Mouse (Mus musculus) E14TG2a.4 (cell line): ENCODE data around the gene Rabep2.

Experiments used
- H3K27me3 ChIP-seq: 2 replicates; pipeline ENCODE4 v1.6.1; 2014; ENCODE audit warnings: low read length, control low read depth; ENCODE audit not compliant: insufficient read depth
- H3K36me3 ChIP-seq: 2 replicates; pipeline ENCODE4 v1.6.1; 2014; ENCODE audit warnings: low read length, control low read depth; ENCODE audit not compliant: insufficient read depth
- H3K4me1 ChIP-seq: replicated peaks from 2 replicates; pipeline ENCODE4 v1.6.1; 2014; ENCODE audit warnings: low read depth, low read length, control low read depth
- H3K4me3 ChIP-seq: replicated peaks from 2 replicates; pipeline ENCODE4 v1.5.1; 2014; ENCODE audit warnings: mild to moderate bottlenecking, low read length
- H3K9me3 ChIP-seq: 2 replicates; pipeline ENCODE4 v1.6.1; 2014; ENCODE audit warnings: low read length, control low read depth
- CTCF ChIP-seq: conservative IDR thresholded peaks from 2 replicates; pipeline ENCODE4 v1.5.1; 2014; ENCODE audit warnings: low read length
- NANOG ChIP-seq: IDR thresholded peaks from 2 replicates; pipeline ENCODE4 v1.6.1; 2014; ENCODE audit warnings: borderline replicate concordance, low read length, mixed read lengths
- POU5F1 ChIP-seq: IDR thresholded peaks from 2 replicates; pipeline ENCODE4 v1.6.1; 2014; ENCODE audit warnings: low read length, borderline replicate concordance

Gene Rabep2

DNA sequence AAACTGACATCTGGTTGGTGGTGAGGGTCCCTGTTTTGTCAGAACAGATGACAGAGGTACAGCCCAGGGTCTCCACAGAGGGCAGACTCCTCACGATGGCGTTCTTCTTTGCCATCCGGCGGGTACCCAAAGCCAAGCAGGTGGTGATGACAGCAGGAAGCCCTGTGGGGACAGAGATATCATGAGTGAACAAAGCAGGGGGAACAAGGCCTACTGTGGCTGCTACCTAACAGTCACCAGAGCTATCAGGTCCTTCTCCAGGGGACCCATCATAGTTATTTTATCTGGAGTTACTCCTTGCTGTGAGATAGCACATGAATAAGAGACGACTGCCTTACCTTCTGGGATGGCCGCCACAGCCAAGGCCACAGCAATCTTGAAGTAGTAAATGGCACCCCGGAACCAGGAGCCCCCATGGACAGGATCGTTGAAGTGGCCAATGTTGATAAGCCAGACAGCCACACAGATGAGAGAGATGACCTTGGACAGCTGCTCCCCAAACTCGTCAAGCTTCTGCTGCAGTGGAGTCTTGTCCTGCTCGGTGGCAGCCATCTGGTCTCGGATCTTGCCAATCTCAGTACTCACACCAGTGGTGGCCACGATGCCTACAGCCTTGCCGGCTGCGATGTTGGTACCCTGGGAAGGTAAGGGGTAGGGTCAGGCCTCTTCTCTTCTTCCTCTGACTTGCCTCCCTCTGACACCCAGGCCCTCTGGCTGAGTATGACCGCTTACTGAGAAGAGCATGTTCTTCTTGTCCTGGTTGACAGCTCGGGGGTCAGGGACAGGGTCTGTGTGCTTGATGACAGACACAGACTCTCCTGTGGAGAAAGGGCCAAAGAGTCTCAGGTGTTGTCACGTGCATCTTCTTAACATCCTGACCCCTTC lies 28.1 kb downstream of the Rabep2 start:
- Histone ChIP-seq H3K9me3 (no peaks in the 10 kb centered on the region), H3K4me1 (peaks cover 16% of the 10 kb centered on the region)
- TF ChIP-seq NANOG (no peak), CTCF (no peak), POU5F1 (no peak)

DNA sequence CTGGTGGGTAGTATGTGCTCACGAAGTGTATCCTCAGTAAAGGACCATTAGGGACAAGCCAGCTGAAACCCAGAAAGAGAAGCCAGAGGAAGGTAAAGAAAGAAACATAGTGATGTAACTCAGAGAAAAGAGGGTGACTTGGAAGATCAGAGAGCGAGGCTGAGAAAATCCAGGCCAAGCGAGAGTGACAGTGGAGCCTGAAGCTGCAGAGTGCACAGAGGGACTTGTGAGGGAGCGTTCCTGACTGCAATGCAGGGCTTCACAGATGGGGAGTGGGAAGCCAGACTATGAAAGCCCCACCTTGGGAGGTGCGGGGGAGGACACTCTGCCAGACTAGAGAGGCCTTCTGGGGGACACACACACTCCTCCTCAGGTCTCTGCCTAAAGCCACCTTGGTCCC lies 29.7 kb downstream of the Rabep2 start:
- peaks cover 37% of the 10 kb centered on the region for H3K27me3 ChIP-seq
- peaks cover 29% of the 10 kb centered on the region for H3K4me1 ChIP-seq
- H3K36me3 ChIP-seq, result no peaks in the 10 kb centered on the region
- no peaks in the 10 kb centered on the region for H3K9me3 ChIP-seq
- TF ChIP-seq CTCF, result no peak
- TF ChIP-seq POU5F1, result no peak
- TF ChIP-seq NANOG, result no peak
- no peak overlapping the region for H3K4me3 ChIP-seq

More for the DNA sequence above, 28.1 kb downstream of the Rabep2 start:
- no peaks in the 10 kb centered on the region for H3K36me3 ChIP-seq
- H3K4me3 ChIP-seq, result no peak overlapping the region
- peaks cover 32% of the 10 kb centered on the region for H3K27me3 ChIP-seq

DNA sequence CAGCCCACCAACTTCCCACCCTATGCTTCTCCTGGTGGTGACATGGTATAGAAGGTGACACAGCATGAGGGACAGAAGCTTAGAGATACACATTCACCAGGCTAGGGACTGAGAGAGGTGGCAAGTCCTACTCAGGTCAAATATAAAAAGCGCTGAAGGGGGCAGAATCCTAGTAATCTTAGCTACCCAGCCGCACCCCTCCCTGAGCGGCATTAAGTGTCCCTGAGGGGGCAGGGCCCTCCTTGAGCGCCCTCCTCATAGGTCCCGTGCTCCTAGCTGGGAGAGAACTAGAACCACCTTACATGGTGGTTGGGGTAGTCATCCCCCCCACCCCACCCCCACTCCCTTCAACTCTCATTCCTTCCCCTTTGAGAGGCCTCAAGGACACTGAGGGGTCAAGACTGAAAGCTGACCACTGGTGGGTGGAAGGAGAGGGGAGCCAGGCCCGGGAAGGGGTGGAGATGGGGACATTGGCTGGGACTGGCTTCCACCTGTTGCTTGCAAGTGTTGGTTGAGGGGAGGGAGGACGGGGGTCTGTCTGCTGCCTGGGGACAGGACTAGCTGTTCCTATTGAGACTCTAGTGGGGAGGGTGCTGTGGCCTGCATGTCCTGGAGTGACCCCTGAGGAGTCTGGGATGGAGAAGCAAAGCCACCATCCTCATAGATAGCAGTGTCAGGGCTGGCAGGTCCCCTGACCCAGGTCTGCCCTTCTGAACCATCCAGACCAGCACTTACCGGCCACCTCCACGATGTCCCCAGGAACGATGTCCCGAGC lies 30.5 kb downstream of the Rabep2 start:
- Histone ChIP-seq H3K4me3 (no peak overlapping the region), H3K9me3 (no peaks in the 10 kb centered on the region), H3K36me3 (no peaks in the 10 kb centered on the region), H3K27me3 (peaks cover 37% of the 10 kb centered on the region), H3K4me1 (peaks cover 37% of the 10 kb centered on the region)
- TF ChIP-seq CTCF (no peak), NANOG (no peak), POU5F1 (no peak)

DNA sequence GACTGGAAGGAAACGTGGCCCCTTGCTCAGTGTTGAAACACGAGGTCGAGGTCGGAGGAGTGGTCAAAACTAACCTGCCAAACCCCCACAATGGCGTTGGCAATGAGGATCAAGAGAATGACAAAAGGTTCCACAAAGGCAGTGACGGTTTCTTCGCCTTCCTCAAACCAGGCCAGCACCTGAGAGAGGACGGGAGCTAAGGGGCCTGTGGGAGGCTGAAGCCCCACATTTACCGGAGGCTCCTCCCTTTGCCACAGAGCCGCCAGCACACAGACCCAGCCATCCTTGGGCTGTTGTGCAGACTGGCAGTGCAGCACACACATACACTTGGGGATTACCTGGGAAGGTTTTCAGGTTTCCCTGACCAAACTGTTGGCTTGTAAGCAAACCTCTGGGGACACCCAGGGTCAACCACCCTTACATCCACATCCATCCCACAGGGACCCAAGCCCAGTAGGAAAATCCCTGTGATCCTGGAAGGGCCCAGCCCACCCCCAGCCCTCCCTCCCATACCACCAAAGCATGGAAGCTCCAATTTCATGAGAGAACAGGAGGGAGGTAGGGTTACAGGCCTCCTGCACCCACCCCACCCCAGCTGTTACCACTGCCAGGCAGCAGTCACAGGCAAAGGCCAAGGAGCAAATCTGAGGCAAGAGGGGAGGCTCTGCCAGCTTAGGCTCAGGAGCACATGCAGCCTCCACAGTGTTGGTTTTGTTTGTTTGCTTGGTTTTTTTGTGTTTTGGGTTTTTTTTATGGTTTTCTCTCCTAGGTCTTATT lies 32.3 kb downstream of the Rabep2 start:
- no peak overlapping the region for H3K4me3 ChIP-seq
- no peaks in the 10 kb centered on the region for H3K36me3 ChIP-seq
- H3K9me3 ChIP-seq, result no peaks in the 10 kb centered on the region
- TF ChIP-seq NANOG (no peak), CTCF (no peak), POU5F1 (no peak)
- H3K4me1 ChIP-seq, result peaks cover 55% of the 10 kb centered on the region
- peaks cover 37% of the 10 kb centered on the region for H3K27me3 ChIP-seq

DNA sequence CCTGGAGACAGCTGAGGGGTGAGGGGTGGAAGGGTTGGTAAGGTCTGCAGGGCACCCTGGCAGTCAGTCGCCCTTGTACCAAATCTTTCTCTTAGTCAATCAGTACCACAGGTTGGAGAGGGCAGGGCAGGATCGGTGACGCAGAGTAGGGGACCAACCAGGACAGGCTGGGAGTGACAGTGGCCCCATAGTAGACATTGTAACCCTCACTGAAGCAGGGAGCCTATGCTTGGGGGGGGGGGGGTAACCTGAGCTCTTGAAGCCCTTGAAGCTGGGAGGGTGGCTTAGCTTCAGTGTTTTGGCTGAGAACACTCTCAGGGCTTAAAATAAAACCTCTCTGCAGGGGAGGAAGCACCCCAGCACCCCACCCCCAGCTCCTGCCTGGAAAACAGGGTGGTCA lies 33.1 kb downstream of the Rabep2 start:
- Histone ChIP-seq H3K9me3 (no peaks in the 10 kb centered on the region), H3K27me3 (peaks cover 37% of the 10 kb centered on the region), H3K4me1 (peaks cover 63% of the 10 kb centered on the region), H3K4me3 (no peak overlapping the region), H3K36me3 (peaks cover 7% of the 10 kb centered on the region)
- no peak for TF ChIP-seq NANOG
- TF ChIP-seq POU5F1, result no peak
- no peak for TF ChIP-seq CTCF

DNA sequence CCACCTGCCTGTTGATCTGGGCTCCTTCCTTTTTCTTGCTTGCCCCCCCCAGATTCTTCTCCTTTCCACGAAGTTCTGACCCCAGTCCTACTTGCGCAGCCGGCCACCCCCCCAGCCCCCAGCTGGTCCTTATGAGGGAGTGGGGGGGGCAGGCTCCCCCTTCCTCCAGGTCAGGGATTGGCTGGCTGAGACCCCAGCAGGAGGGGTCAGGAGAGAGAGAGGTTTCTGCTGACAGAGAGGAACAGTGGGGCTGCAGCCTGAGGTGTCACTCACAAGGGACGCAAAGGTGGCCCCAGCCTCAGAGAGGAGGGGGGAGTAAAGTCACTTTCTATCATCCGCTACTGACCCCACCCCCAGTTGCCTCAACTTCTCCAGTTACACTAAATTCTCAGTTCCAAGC lies 34.4 kb downstream of the Rabep2 start, which contains the start of gene Atp2a1:
TSS of gene Atp2a1 (minus strand) at position 105 of the 400 bp plus-strand sequence.
- H3K4me1 ChIP-seq, result peaks cover 77% of the 10 kb centered on the region
- TF ChIP-seq CTCF, result no peak
- TF ChIP-seq NANOG, result no peak
- no peak for TF ChIP-seq POU5F1
- peaks cover 27% of the 10 kb centered on the region for H3K27me3 ChIP-seq
- 0 out of 2 replicates have a peak within 1 kb of the TSS, but pooled peaks have one; percentile 17 for H3K4me3 ChIP-seq
- H3K36me3 ChIP-seq, result peaks cover 21% of the 10 kb centered on the region
- no peaks in the 10 kb centered on the region for H3K9me3 ChIP-seq

DNA sequence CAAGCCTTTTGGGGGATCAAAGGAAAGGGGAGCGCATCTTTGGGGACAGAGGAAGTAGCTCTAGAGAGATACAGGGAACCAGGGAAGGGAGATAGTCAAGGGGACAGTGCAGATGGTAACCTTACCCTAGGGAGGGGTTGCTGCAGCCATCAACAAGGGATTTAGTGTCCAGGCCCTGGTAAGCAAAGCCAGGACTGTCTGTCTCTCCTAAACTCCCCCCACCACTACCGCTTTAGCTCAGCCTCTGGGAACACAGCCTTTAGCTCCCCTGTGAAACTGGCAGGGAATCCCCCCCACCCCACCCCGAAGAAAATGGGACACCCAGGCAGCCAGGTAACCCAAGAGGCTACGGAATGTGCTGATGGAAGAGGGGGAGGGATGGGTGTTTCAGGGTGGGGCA lies 35.0 kb downstream of the Rabep2 start:
- Histone ChIP-seq H3K36me3 (peaks cover 26% of the 10 kb centered on the region), H3K4me1 (peaks cover 82% of the 10 kb centered on the region), H3K4me3 (no peak overlapping the region), H3K27me3 (peaks cover 21% of the 10 kb centered on the region), H3K9me3 (no peaks in the 10 kb centered on the region)
- no peak for TF ChIP-seq POU5F1

DNA sequence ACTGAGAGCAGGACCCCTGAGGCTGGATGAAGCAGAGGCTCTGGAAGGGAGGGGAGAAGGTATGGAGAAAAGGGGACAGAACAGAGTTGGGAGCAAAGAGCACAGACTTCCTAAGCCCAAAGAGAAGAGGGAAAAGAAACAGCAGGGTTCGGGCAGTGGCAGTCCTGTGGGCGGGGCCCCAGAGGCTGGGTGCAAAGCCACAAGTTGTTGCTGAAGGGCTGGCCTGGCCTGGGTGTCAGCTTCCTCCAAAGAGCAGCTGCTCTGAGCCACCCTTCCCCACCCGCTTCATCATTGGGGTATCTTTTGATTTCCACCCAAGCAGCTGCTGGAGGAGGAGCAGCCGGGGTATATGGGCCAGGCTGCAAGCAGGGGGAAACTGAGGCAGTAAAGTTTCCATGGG lies 35.6 kb downstream of the Rabep2 start:
- H3K4me1 ChIP-seq, result peaks cover 88% of the 10 kb centered on the region
- H3K9me3 ChIP-seq, result no peaks in the 10 kb centered on the region
- TF ChIP-seq CTCF (no peak), POU5F1 (no peak)
- peaks cover 32% of the 10 kb centered on the region for H3K36me3 ChIP-seq
- 0 out of 2 replicates have a peak overlapping the region, but pooled peaks have one; percentile 17 for H3K4me3 ChIP-seq
- peaks cover 20% of the 10 kb centered on the region for H3K27me3 ChIP-seq
